Mouse (Mus musculus) forebrain, embryonic 13.5 days (tissue): ENCODE measurements at regions not wholly inside any gene's neighbourhood (a gene's known extent, or its start where the extent isn't known, plus 50 kb on each side); places are given as distances from the start of the nearest gene placed in this dataset.

Source experiments
- ATAC-seq: fragments of 200-750 bp; cut with Nextera tagmentation; 2 replicates; pipeline ENCODE4 v1.8.0; 2017
- H3K27ac ChIP-seq: fragments of 300-500 bp; sonication (generic); 2 replicates; pipeline ENCODE4 v1.5.1; 2015; ENCODE audit warnings: inconsistent platforms, mild to moderate bottlenecking, moderate library complexity
- H3K27me3 ChIP-seq: fragments of 300-500 bp; sonication (generic); 2 replicates; pipeline ENCODE4 v1.6.1; 2015; ENCODE audit warnings: mild to moderate bottlenecking, inconsistent platforms
- H3K36me3 ChIP-seq: fragments of 300-500 bp; sonication (generic); 2 replicates; pipeline ENCODE4 v1.6.1; 2015; ENCODE audit warnings: mild to moderate bottlenecking, inconsistent platforms; ENCODE audit not compliant: poor library complexity, severe bottlenecking
- H3K4me1 ChIP-seq: fragments of 300-500 bp; sonication (generic); 2 replicates; pipeline ENCODE4 v1.6.1; 2015; ENCODE audit warnings: inconsistent platforms
- H3K4me2 ChIP-seq: fragments of 300-500 bp; sonication (generic); 2 replicates; pipeline ENCODE4 v1.6.1; 2015; ENCODE audit warnings: inconsistent platforms, mild to moderate bottlenecking, moderate library complexity
- H3K4me3 ChIP-seq: fragments of 300-500 bp; sonication (generic); 2 replicates; pipeline ENCODE4 v1.5.1; 2015; ENCODE audit warnings: mild to moderate bottlenecking, inconsistent platforms
- H3K9ac ChIP-seq: fragments of 300-500 bp; sonication (generic); 2 replicates; pipeline ENCODE4 v1.6.1; 2015; ENCODE audit warnings: mild to moderate bottlenecking, inconsistent platforms
- H3K9me3 ChIP-seq: fragments of 300-500 bp; sonication (generic); replicated peaks from 2 replicates; pipeline ENCODE4 v1.6.1; 2016; ENCODE audit warnings: inconsistent platforms
- WGBS: fragments of 180-500 bp; shearing (Covaris S2); methylation state at CpG from one replicate; pipeline ENCODE4 v1.1.7; 2015; 5-methylcytosine and 5-hydroxymethylcytosine counted together

- Histone ChIP-seq H3K4me1 (peaks cover 34% of the 10 kb centered on the region), H3K36me3 (no peaks in the 10 kb centered on the region), H3K9me3 (no peaks in the 10 kb centered on the region), H3K27ac (no peak overlapping the region), H3K27me3 (no peaks in the 10 kb centered on the region), H3K9ac (no peak overlapping the region), H3K4me3 (no peak overlapping the region), H3K4me2 (no peak overlapping the region)
- ATAC-seq = no peak
- 64% methylated on average over 5 of the region's 5 CpGs for WGBS
Measured at GRCm38 (mm10) chr15:31999553-31999952, 177.5 kb upstream of the Tas2r119 start.

DNA sequence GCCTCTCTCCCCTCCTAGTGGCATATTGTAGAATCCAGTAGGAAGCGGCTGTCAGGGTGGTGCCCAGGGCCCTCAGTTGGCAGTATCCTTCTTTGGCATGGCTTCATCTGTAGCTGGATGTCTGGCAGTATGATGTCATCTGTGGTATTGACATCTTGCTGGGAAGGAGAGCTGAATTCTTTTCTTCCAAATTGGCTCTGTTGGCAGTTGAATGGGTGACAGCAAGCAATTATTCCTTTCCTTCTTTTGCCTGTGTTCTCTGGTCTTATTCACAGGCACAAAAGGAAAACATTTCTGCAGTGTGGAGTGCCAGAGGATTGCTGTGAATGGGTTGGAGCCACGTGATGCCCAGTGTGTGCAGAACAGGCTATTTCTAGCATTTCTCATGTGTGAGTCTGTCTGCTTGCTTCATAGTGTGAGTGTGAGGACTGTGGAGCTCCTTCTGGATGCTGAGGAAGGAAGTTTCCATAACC lies 174.1 kb upstream of the Tas2r119 start:
- H3K36me3 ChIP-seq = no peaks in the 10 kb centered on the region
- H3K27me3 ChIP-seq = no peaks in the 10 kb centered on the region
- H3K27ac ChIP-seq = peak overlapping the region; percentile 83
- H3K4me1 ChIP-seq = peaks cover 48% of the 10 kb centered on the region
- peak overlapping the region; percentile 36 for H3K4me2 ChIP-seq
- WGBS = 8% methylated on average over 2 of the region's 2 CpGs
- ATAC-seq = peak; percentile 97
- H3K9me3 ChIP-seq = no peaks in the 10 kb centered on the region
- H3K9ac ChIP-seq = no peak overlapping the region
- H3K4me3 ChIP-seq = no peak overlapping the region

- no peaks in the 10 kb centered on the region for H3K27me3 ChIP-seq
- no peak overlapping the region for H3K9ac ChIP-seq
- ATAC-seq = peak; percentile 26; the same call in 1 of the 2 replicates
- WGBS = 2% methylated on average over 6 of the region's 6 CpGs
- H3K36me3 ChIP-seq = no peaks in the 10 kb centered on the region
- peak overlapping the region; percentile 83 for H3K27ac ChIP-seq
- no peaks in the 10 kb centered on the region for H3K9me3 ChIP-seq
- peaks cover 48% of the 10 kb centered on the region for H3K4me1 ChIP-seq
- no peak overlapping the region for H3K4me3 ChIP-seq
- peak overlapping the region; percentile 36 for H3K4me2 ChIP-seq
Measured at GRCm38 (mm10) chr15:32003489-32003888, 173.6 kb upstream of the Tas2r119 start.

DNA sequence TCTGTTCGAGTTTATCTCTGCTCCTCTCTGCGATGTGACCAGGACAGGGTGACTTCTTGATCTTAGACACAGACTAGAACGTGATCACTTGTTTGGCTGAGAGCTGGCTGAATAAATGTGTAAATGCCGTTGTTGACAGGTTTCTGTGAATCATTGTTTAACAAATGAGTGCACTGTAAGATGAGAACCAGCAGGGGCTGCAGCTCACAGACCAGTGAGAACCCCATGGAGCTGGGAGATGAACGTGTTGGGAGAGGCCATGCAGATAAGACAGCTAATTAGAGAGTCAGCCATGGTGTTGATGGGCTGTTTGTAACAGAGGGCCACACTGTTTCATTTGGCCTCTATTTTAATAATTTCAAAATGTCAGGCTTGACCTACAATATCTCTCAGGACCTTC lies 171.1 kb upstream of the Tas2r119 start:
- Histone ChIP-seq H3K4me3 (no peak overlapping the region), H3K9ac (no peak overlapping the region), H3K36me3 (no peaks in the 10 kb centered on the region), H3K27ac (no peak overlapping the region), H3K4me1 (peaks cover 41% of the 10 kb centered on the region), H3K4me2 (no peak overlapping the region), H3K9me3 (no peaks in the 10 kb centered on the region), H3K27me3 (no peaks in the 10 kb centered on the region)
- no peak for ATAC-seq
- WGBS = 39% methylated on average over 5 of the region's 5 CpGs

DNA sequence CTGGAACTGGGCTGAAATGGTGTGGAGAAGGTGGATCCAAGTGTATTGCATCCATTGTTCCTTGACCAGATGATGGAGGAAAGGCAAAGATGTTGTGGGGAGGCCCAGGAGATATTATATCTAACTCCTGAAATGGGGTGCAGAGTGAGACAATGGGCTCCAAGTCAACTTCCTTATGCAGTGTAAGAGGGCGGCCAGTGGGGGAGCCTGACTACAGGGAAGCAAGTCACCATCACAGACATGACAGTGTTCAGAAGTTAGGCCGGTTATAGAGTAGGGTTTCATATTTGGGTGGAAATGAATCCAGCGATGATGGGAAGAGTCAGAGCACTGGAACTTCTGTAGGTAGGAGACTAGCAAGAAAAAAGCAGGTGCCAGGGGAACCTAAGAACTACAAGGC lies 167.3 kb upstream of the Tas2r119 start:
- no peak overlapping the region for H3K27ac ChIP-seq
- peaks cover 12% of the 10 kb centered on the region; the same call in 1 of the 2 replicates for H3K4me1 ChIP-seq
- ATAC-seq = no peak
- no peaks in the 10 kb centered on the region for H3K27me3 ChIP-seq
- WGBS = 86% methylated on average over 3 of the region's 3 CpGs
- H3K4me3 ChIP-seq = no peak overlapping the region
- no peak overlapping the region for H3K9ac ChIP-seq
- H3K36me3 ChIP-seq = no peaks in the 10 kb centered on the region
- H3K9me3 ChIP-seq = no peaks in the 10 kb centered on the region
- no peak overlapping the region for H3K4me2 ChIP-seq

GRCm38 (mm10) chr15:32012044-32012443 lies 165.0 kb upstream of the Tas2r119 start:
- H3K4me1 ChIP-seq = no peaks in the 10 kb centered on the region
- no peak for ATAC-seq
- 42% methylated on average over 2 of the region's 2 CpGs for WGBS

DNA sequence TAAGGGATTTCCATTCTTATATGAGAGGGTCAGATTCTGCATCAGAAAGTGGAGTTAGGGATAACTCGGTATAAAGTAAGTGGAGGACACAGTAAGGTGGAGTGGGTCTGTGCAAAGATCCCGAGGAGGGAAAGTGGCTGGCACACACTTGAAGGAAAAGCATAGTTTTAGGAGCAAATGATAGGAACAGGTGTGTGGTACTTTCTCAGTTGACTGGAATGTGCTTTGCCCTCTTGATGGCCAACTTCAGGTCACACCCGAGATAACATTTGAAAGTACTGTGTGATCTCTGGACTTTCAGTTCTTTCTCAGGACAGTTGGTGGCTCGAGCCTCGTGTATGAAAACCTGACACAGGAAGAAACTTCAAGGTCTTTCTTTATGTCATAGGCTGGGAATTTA lies 164.3 kb upstream of the Tas2r119 start:
- ATAC-seq = no peak
- H3K36me3 ChIP-seq = no peaks in the 10 kb centered on the region
- H3K9ac ChIP-seq = no peak overlapping the region
- 89% methylated on average over 5 of the region's 5 CpGs for WGBS
- no peak overlapping the region for H3K4me2 ChIP-seq
- no peaks in the 10 kb centered on the region for H3K9me3 ChIP-seq
- no peaks in the 10 kb centered on the region for H3K4me1 ChIP-seq
- no peaks in the 10 kb centered on the region for H3K27me3 ChIP-seq
- no peak overlapping the region for H3K4me3 ChIP-seq
- no peak overlapping the region for H3K27ac ChIP-seq

More at GRCm38 (mm10) chr15:32012044-32012443, 165.0 kb upstream of the Tas2r119 start:
- no peak overlapping the region for H3K4me3 ChIP-seq
- no peaks in the 10 kb centered on the region for H3K9me3 ChIP-seq
- H3K36me3 ChIP-seq = no peaks in the 10 kb centered on the region
- H3K9ac ChIP-seq = no peak overlapping the region
- H3K27me3 ChIP-seq = no peaks in the 10 kb centered on the region
- no peak overlapping the region for H3K27ac ChIP-seq
- no peak overlapping the region for H3K4me2 ChIP-seq

DNA sequence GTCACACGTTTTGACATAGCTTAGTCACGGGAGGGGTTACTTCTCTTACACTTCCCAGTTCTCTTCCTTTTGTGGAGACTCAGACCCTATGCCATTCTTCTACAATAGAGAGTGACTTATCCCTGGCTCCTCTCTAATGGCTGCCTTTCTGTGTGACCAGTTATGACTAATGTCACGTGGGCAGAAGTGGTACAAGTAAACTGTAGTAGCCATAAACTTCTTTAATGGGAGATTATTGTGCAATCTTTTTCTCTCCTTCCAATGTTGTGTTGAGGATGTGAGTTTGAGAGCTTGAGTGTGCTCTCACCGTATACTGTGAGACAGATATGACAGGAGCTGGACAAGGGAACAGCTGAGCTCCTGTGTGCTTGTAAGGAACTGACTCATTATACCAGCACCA lies 161.9 kb upstream of the Tas2r119 start:
- Histone ChIP-seq H3K9ac (no peak overlapping the region), H3K4me3 (no peak overlapping the region), H3K36me3 (no peaks in the 10 kb centered on the region), H3K27ac (no peak overlapping the region), H3K9me3 (no peaks in the 10 kb centered on the region), H3K4me2 (no peak overlapping the region), H3K27me3 (no peaks in the 10 kb centered on the region), H3K4me1 (no peaks in the 10 kb centered on the region)
- no peak for ATAC-seq
- 80% methylated on average over 4 of the region's 4 CpGs for WGBS

GRCm38 (mm10) chr15:32020323-32021008 lies 156.6 kb upstream of the Tas2r119 start:
- peaks cover 8% of the 10 kb centered on the region; the same call in 1 of the 2 replicates for H3K4me1 ChIP-seq
- H3K4me3 ChIP-seq = no peak overlapping the region
- 55% methylated on average over 6 of the region's 6 CpGs for WGBS
- ATAC-seq = no peak
- H3K36me3 ChIP-seq = no peaks in the 10 kb centered on the region
- no peaks in the 10 kb centered on the region for H3K27me3 ChIP-seq
- H3K9me3 ChIP-seq = no peaks in the 10 kb centered on the region
- H3K4me2 ChIP-seq = no peak overlapping the region
- no peak overlapping the region for H3K9ac ChIP-seq
- no peak overlapping the region for H3K27ac ChIP-seq

- no peaks in the 10 kb centered on the region for H3K36me3 ChIP-seq
- no peak for ATAC-seq
- no peaks in the 10 kb centered on the region for H3K27me3 ChIP-seq
- H3K9me3 ChIP-seq = no peaks in the 10 kb centered on the region
- 82% methylated on average over 5 of the region's 5 CpGs for WGBS
- H3K4me3 ChIP-seq = no peak overlapping the region
- no peak overlapping the region for H3K9ac ChIP-seq
- H3K4me2 ChIP-seq = no peak overlapping the region
- peaks cover 8% of the 10 kb centered on the region; the same call in 1 of the 2 replicates for H3K4me1 ChIP-seq
- H3K27ac ChIP-seq = no peak overlapping the region
Measured at GRCm38 (mm10) chr15:32021009-32021602, 156.0 kb upstream of the Tas2r119 start.

GRCm38 (mm10) chr15:32034091-32034490 lies 143.0 kb upstream of the Tas2r119 start:
- no peak overlapping the region for H3K4me2 ChIP-seq
- no peak for ATAC-seq
- no peaks in the 10 kb centered on the region for H3K9me3 ChIP-seq
- no peaks in the 10 kb centered on the region for H3K36me3 ChIP-seq
- WGBS = 61% methylated on average over 1 of the region's 1 CpGs
- no peak overlapping the region for H3K27ac ChIP-seq
- no peaks in the 10 kb centered on the region for H3K27me3 ChIP-seq
- H3K4me1 ChIP-seq = peaks cover 19% of the 10 kb centered on the region
- H3K4me3 ChIP-seq = no peak overlapping the region
- no peak overlapping the region for H3K9ac ChIP-seq

DNA sequence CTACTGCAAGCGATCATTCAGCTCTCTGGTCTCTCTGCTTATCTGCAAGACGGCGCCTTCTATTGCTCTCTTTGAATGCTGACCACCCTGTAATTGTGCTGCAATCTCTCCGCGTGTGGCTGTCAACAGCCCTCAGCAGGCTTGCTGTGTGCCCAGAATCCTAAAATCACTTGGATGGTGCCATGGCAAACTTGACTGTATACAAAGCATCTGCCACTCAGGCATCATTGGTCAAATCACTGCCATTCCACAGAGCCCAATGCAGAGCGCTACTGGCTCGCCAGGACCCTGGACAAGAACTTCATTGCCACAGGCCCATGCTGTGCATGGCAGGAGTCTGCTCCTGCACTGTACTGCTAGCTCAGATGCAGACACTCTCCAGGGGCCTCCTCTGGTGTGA lies 142.3 kb upstream of the Tas2r119 start:
- 18% methylated on average over 7 of the region's 7 CpGs for WGBS
- peak overlapping the region; percentile 16 for H3K4me2 ChIP-seq

More for the DNA sequence above, 142.3 kb upstream of the Tas2r119 start:
- Histone ChIP-seq H3K27me3 (no peaks in the 10 kb centered on the region), H3K4me1 (peaks cover 19% of the 10 kb centered on the region), H3K9ac (no peak overlapping the region; the same call in 1 of the 2 replicates), H3K27ac (0 out of 2 replicates have a peak overlapping the region, but pooled peaks have one; percentile 35), H3K9me3 (no peaks in the 10 kb centered on the region), H3K36me3 (no peaks in the 10 kb centered on the region), H3K4me3 (no peak overlapping the region)
- peak; percentile 85 for ATAC-seq
